Mouse (Mus musculus): ENCODE results near the gene Adora2b. TPM values are rescaled to one million over a fixed set of nuclear protein-coding genes. Genes with fewer than 3 reads are reported as not detected.
A peak's percentile ranks its signal among the peaks of the same experiment; 100 is the strongest.

The Adora2b gene
- under 1 TPM; 0.43 to 0.84 TPM for total RNA-seq (2021)
- long read RNA-seq, experiment 1, partial matches to known transcripts: 0 of 1 reads
- long read RNA-seq, experiment 1, other reads (novel, unspliced or antisense): 1 of 1 reads
- long read RNA-seq, experiment 2: 0 reads

DNA sequence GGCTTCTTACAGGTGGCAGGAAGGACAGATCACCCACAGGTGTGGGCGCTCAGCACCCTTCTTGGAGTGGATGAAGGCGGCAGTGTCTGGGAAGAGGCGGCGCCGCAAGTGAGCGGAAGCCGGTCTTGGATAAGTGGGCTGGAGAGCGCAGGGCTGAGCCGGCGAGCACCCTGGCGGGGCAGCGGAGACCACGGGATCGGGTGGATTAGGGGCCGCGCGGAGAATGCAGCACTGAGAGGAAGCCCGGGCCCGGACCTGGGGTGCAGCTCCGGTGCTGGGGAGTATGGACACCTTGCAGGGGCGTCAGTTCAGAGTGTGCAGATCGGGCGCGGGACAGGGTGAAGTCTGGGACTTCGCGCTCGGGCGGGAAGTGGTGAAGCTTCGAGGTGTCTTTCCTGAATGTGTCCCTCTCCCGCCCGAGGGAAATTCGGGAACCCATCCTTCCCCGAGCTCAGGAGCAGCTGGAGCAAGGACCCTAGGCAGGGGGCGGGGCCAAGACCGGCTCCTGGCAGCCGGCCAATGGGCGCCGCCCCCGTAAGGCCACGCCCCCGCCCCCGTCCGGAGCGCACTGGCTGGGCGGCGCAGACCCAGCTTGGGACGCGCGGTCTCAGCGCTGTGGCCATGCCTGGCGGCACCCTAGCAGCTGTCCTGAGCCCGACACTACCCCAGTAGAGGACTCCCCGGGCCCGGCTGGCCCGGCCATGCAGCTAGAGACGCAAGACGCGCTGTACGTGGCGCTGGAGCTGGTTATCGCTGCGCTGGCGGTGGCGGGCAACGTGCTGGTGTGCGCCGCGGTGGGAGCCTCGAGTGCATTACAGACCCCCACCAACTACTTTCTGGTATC lies at the start of gene Adora2b:
Gene Adora2b (plus strand): TSS at position 584 of the 844 bp plus-strand sequence.
- peak; percentile 43 for DNase-seq (ENCODE audit: low spot score)

DNA sequence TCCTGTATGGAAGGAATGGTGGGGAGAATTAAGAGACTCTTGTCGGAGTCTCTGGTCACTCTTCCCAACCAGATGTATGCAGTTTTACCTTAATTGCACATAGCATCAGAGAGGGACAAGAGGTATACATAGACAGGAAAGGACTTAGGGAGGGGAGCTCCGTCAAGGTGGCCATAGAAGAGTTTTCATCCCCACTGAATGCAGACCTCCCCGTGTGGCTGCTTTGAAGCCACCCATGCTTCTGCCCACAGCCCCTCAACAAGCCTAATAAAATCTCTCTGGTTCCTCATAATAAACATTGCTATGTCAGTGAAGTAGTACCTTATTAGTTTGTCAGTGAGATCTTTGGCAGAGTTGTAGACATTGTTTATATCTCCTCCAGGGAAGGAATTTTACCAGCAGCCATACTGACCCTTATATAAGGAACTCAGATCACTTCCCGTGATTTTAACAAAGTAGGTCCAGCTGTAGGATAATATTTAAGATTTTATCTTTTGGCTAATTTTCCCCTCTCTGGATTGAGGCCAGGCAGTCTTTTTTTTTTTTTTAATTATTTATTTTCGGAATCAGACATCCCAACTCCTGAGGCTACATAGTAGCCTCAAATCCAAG lies 47.8 kb upstream of the Adora2b start:
- no peak for DNase-seq (ENCODE audit: low spot score)

DNA sequence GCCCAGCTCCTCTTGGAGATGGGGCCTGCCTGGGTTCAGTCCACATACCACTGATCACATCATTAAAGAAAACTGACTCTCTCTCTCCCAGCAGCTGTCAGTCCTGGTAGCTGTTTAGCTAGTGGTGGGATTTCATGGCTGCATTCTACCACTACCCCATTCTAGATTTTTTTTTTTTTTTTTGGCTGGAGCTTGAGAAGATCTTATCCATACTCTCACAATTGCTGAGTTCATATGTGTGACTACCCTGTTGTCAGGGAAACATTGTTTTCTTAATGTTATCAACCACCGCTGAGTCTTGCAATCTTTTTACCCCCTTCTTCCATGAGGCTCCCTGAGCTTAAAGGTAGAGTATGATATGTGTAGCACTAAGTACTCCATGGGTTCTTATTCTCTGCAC lies 46.1 kb upstream of the Adora2b start:
- no peak for DNase-seq (ENCODE audit: low spot score)

- DNase-seq (ENCODE audit: low spot score): no peak
Observed at GRCm38 (mm10) chr11:62209111-62209510, 39.7 kb upstream of the Adora2b start.

DNA sequence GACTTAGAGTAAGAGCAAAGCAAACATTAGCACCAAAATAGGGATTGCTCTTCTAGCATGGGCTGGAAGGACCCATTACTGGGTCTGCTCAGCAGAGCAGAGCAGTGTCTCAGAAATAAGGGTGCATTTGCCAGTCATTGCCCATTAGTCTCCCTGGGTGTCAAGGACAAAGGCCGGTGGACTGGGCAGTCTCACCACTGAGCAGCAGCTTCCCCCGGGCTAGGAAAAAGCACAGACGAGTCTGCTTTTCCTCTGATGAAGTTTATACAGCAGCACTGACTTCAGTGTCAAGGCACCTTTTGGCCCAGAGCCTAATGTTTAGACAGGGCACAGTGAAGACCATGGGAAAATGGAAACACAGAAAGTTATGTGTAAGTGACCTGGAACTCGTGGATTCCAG lies 38.9 kb upstream of the Adora2b start:
- DNase-seq (ENCODE audit: low spot score): no peak

GRCm38 (mm10) chr11:62213384-62213989 lies 35.3 kb upstream of the Adora2b start:
- DNase-seq (ENCODE audit: low spot score): no peak

- DNase-seq (ENCODE audit: low spot score): no peak
Observed at GRCm38 (mm10) chr11:62215107-62215506, 33.7 kb upstream of the Adora2b start.

GRCm38 (mm10) chr11:62217751-62218150 lies 31.0 kb upstream of the Adora2b start:
- DNase-seq (ENCODE audit: low spot score): no peak

DNA sequence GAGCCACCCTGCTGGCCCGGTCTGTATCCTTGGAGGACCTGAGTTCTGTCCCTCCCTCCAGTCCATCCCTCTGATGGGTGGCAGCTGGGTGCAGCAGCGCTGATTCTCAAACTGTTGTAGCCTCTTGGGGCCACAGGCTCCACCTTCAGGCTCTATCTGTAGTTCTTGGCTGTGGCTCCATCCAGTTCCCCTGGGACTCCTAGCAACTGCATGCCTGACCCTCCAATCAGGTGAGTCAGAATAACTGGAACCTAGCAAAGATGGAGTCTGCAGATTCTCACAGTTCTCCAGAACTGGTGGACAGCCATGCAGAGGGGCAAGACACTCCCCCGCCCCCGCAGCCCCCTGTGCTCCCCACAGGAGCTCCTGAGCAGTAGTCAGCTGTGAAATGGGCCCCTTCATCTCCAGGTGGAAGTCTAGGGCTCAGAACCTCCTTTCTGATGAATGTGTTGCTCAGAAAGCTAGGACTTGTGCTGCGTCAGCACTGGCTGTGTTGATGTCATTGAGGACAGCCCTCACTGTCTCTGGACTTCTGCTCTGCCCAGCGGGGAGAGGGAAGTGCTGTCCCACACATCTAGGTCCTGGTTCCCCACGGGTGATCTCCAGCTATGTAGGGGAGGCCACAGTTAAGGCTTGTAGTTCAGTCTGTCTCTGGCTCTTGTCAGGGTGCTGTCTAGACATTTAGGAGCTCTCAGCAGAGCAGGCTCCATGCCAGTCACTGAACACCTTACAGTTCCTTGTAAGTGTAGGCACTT lies 27.9 kb upstream of the Adora2b start:
- no peak for DNase-seq (ENCODE audit: low spot score)

- no peak for DNase-seq (ENCODE audit: low spot score)
Observed at GRCm38 (mm10) chr11:62223416-62223815, 25.4 kb upstream of the Adora2b start.

- peak; percentile 67 for DNase-seq (ENCODE audit: low spot score)
Observed at GRCm38 (mm10) chr11:62223962-62224361, 24.8 kb upstream of the Adora2b start.

DNA sequence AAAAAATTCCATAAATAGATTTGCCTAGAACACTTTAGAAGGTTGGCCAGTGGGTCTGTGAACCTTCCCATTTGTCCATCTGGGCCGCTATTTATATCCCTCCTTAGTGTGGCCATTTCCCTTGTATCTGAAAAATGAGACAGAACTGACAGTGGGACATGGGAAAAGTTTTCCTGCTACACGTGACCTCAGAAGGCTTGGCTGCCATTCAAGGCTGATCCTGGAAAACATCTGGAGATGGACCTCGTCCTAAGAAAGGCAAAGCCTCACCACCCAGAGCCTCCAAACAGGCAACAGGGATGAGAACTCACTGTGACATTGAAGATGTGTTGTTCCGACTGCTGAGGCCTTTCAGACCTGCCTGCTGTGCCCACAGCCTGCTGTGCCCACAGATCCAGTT lies 24.0 kb upstream of the Adora2b start:
- peak; percentile 36 for DNase-seq (ENCODE audit: low spot score)

GRCm38 (mm10) chr11:62240631-62241261 lies 8.0 kb upstream of the Adora2b start:
- no peak for DNase-seq (ENCODE audit: low spot score)

DNA sequence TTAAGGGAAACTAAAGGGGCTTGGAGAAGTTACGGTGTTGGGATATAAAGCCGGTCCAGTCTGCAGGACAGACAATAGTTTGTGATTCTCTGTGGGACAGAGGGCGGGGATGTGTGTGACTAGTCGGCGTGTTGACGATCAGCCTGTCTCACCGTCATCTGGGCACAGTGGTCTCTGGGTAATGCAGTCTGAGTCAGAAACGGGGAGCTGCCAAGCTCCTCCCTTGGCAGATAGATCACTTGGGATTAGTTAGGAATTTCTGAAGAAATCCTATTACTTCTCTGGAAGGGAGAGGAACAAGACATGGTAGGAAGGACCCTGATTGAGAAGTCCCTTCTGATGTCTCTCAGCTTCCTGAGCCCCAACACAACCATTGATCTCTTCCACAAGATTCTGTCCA lies 4.9 kb upstream of the Adora2b start:
- DNase-seq (ENCODE audit: low spot score): peak; percentile 39

- peak; percentile 17 for DNase-seq (ENCODE audit: low spot score)
Observed at GRCm38 (mm10) chr11:62244471-62244870, 4.3 kb upstream of the Adora2b start.

DNA sequence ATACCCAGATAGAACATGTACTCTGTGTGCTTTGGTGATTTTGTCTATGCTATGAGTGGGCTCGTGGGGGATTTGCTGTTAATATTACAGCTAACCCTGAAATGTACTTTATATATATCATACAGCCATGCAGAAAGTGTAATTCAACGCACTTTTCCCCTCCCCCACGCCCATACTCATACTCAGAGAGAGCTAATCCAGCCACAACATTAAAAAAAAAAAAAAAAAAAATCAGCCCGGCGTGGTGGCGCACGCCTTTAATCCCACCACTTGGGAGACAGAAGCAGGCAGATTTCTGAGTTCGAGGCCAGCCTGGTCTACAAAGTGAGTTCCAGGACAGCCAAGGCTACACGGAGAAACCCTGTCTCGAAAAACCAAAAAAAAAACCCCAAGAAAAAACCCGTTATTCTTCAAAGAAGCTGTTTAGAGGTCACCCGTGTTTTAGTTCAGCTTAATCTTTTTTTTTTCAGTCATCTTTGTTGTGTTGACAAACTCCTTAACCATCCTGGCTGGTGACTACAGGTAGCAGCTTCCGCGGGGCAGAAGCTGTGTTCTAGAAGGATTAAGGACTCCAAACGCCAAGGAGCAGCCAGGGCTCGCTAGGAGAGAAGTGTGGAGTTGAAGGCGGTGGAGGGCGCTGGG lies 904 bp upstream of the Adora2b start:
- no peak for DNase-seq (ENCODE audit: low spot score)

DNA sequence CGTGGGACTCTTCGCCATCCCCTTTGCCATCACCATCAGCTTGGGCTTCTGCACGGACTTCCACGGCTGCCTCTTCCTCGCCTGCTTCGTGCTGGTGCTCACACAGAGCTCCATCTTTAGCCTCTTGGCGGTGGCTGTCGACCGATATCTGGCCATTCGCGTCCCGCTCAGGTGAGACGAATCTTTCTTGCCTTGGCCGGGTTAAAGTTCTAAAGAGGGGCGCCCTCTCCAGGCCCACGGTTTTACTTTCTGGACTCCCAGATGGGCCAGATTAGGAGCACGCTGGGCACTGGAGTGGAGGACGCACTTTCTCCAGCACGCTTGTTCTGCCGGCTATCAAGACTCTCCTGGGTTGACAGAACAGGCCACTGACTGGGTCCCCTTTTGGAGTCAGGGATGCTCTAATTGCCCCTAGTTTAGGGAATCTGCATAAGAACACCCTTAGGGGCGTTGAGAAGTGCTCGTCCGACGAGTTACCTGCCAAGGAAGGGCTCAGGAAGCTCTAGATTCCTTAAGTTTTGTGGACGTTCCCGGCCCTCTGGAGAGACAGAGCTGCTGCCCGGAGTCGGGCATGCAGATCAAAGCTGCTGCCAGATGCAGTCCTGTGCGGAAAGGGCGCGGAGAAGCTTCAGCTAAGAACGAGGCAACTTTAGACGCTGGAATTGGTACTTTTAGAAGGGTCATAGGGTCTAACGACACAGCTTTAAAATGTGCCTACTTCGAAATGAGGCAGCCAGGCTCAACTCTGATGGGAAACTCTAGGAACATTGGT lies 668 bp downstream of the Adora2b start:
- DNase-seq (ENCODE audit: low spot score): peak; percentile 23

- peak; percentile 26 for DNase-seq (ENCODE audit: low spot score)
Observed at GRCm38 (mm10) chr11:62251047-62251446, 2.3 kb downstream of the Adora2b start.

- DNase-seq (ENCODE audit: low spot score): no peak
Observed at GRCm38 (mm10) chr11:62253380-62253779, 4.6 kb downstream of the Adora2b start.

GRCm38 (mm10) chr11:62259214-62259613 lies 10.4 kb downstream of the Adora2b start:
- DNase-seq (ENCODE audit: low spot score): no peak
